Mouse (Mus musculus): ENCODE data around the gene Pkm. TPM values are rescaled to one million over a fixed set of nuclear protein-coding genes. Genes with fewer than 3 reads are reported as not detected.

Pkm gene
- total RNA-seq, 2 experiments from 2014 or later, result 853 to 1,405 TPM

GRCm38 (mm10) chr9:59703099-59703498 is 46.9 kb downstream of the Pkm start:
- DNase-seq (ENCODE audit: low spot score in 2 of 2), result no peak

GRCm38 (mm10) chr9:59706850-59707825 is 51.0 kb downstream of the Pkm start:
- DNase-seq (ENCODE audit: low spot score in 2 of 2), result no peak

- DNase-seq (ENCODE audit: low spot score in 2 of 2), result no peak
Measured at GRCm38 (mm10) chr9:59709225-59709624, 53.1 kb downstream of the Pkm start.

GRCm38 (mm10) chr9:59716275-59716898 is 60.2 kb downstream of the Pkm start:
- DNase-seq (ENCODE audit: low spot score in 2 of 2), result no peak

GRCm38 (mm10) chr9:59718237-59718636 is 62.1 kb downstream of the Pkm start:
- DNase-seq (ENCODE audit: low spot score in 2 of 2), result no peak

- DNase-seq (ENCODE audit: low spot score in 2 of 2), result no peak
Measured at GRCm38 (mm10) chr9:59721144-59721543, 65.0 kb downstream of the Pkm start.

GRCm38 (mm10) chr9:59723096-59723657 is 67.0 kb downstream of the Pkm start:
- peak; percentile 50 to 53 for DNase-seq (ENCODE audit: low spot score in 2 of 2)

- DNase-seq (ENCODE audit: low spot score in 2 of 2), result no peak
Measured at GRCm38 (mm10) chr9:59723791-59724442, 67.7 kb downstream of the Pkm start.

GRCm38 (mm10) chr9:59725515-59725914 is 69.3 kb downstream of the Pkm start:
- DNase-seq (ENCODE audit: low spot score in 2 of 2), result no peak

GRCm38 (mm10) chr9:59727569-59728286 is 71.6 kb downstream of the Pkm start:
- no peak for DNase-seq (ENCODE audit: low spot score in 2 of 2)

Other genes starting within 250 kb of the Pkm start
- gene Arih1, start 169.8 kb upstream of the Pkm start, total RNA-seq (2021), result 100 to 1,000 TPM; 113 to 143 TPM
- 100 to 1,000 TPM; 110 to 154 TPM for gene Hexa, start 116.8 kb upstream of the Pkm start, total RNA-seq (2021)
- 1 to 10 TPM; 2.9 to 3.1 TPM for gene Tmem202, start 116.5 kb upstream of the Pkm start, total RNA-seq (2021)
- 1 to 10 TPM; 5.0 to 5.7 TPM for gene Celf6, start 78.5 kb upstream of the Pkm start, total RNA-seq (2021)
- 10 to 100 TPM; 27.7 to 35.8 TPM for gene Parp6, start 39.1 kb upstream of the Pkm start, total RNA-seq (2021)
- under 1 TPM; 0.13 to 0.64 TPM for gene Gramd2, start 23.8 kb downstream of the Pkm start, total RNA-seq (2021)
- gene Senp8, start 94.3 kb downstream of the Pkm start, total RNA-seq (2021), result 10 to 100 TPM in 1 of 2 experiments, 1 to 10 TPM in 1; 9.2 to 11.7 TPM
- 10 to 100 TPM; 10.2 to 12.1 TPM for gene Myo9a, start 94.5 kb downstream of the Pkm start, total RNA-seq (2021)